In the genomic region with DNA sequence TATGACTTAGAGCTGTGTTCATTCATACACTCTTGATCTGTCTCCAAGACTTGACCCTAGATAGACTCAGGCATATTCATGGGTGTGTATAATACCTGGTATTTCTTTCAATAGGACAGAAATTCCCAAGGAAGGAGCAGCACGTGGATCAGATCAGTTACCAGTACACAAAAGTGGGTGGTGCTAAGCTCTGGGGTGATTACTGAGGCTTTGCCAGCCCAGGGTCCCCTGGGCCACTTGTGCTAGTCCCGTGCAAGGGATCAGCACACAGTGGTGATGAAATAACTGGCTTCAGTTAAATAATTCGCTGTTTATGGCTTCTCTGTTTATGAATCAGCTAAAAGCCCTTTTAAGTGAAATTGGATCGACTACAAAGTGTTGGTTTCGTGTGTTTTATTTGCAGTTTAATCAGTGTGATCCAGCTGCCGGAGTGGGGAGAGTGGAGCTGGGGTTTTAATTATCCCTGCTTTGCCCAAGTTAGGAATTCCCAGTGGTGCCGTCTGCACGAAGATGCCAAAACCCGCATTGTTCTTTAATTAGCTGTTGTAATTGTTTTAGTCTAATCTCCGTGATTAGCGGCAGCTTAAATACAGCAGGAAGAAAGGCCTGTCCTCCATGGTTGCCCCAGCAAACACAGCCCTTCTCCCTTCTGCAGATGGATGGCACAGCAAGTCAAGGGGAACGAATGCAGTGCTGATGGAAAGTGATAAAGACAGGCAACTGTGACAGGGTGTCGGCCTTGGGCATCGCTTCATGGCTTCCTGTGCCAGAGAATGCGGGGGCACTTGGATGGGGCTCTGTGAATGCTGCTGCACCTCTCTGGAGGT, we compare ENCODE assay signal across 16 mouse cellular contexts.
A peak's percentile ranks its signal among the peaks of the same experiment; 100 is the strongest.
DNase-seq lines count a peak whose midpoint lies in the region; ATAC-seq and TF ChIP-seq lines count a peak whose summit lies in the region.
"Had no signal": no experiment of that assay in that cellular context is flagged by ENCODE, and none has a peak within 500 bp of the region (broad histone marks: within the 10 kb centered on the region; RNA-seq: fewer than 3 reads in every experiment).

No protein-coding gene starts in this region.

- ATAC-seq in forebrain, embryonic 14.5 days = peak; percentile 80
- peak; percentile 73; the same call in 1 of the 2 replicates for ATAC-seq in midbrain, embryonic 16.5 days
- ATAC-seq: activated CD4-positive, CD25-positive, alpha-beta regulatory T cell, adult 4 months had no signal

- peak overlapping the region; percentile 49; the same call in 1 of the 2 replicates for H3K27ac ChIP-seq in layer of hippocampus, adult 2 months
- no peak overlapping the region for H3K27ac ChIP-seq in forebrain, embryonic 14.5 days (ENCODE audit: low read depth, low read length)
- peak overlapping the region; percentile 40; the same call in 1 of the 2 replicates for H3K27ac ChIP-seq in midbrain, embryonic 16.5 days (ENCODE audit: low read length)
- H3K27ac ChIP-seq: kidney, embryonic 15.5 days; limb, embryonic 12.5 days; liver, embryonic 15.5 days; macrophage; stomach, postnatal 0 days had no signal

- no peaks in the 10 kb centered on the region for H3K27me3 ChIP-seq in forebrain, embryonic 14.5 days (replicated peaks; ENCODE audit: control insufficient read depth, insufficient read depth, low read length)
- no peaks in the 10 kb centered on the region for H3K27me3 ChIP-seq in midbrain, embryonic 16.5 days (ENCODE audit: control insufficient read depth, insufficient read depth, low read depth, low read length)
- H3K27me3 ChIP-seq: kidney, embryonic 15.5 days; limb, embryonic 12.5 days; liver, embryonic 15.5 days had no signal

- TF ChIP-seq CTCF in layer of hippocampus, adult 2 months (conservative IDR thresholded peaks at IDR 0.05) = no peak
- TF ChIP-seq CTCF in brain, embryonic 14.5 days (IDR thresholded peaks at IDR 0.05; ENCODE audit: borderline replicate concordance, extremely low read depth, insufficient read depth, insufficient read length) = no peak

- H3K9ac ChIP-seq in forebrain, embryonic 14.5 days (ENCODE audit: low read length) = no peak overlapping the region
- no peak overlapping the region for H3K9ac ChIP-seq in midbrain, embryonic 16.5 days (ENCODE audit: low read depth, low read length)
- H3K9ac ChIP-seq: kidney, embryonic 15.5 days; limb, embryonic 12.5 days; liver, embryonic 15.5 days had no signal

- H3K9me3 ChIP-seq in forebrain, embryonic 14.5 days (replicated peaks; ENCODE audit: control insufficient read depth, low read length) = peaks cover 4% of the 10 kb centered on the region; the same call in 1 of the 2 replicates
- no peaks in the 10 kb centered on the region for H3K9me3 ChIP-seq in midbrain, embryonic 16.5 days (replicated peaks; ENCODE audit: control insufficient read depth, low read length, poor library complexity, severe bottlenecking)
- H3K9me3 ChIP-seq: liver, embryonic 15.5 days had no signal

- no peak overlapping the region for H3K4me2 ChIP-seq in forebrain, embryonic 14.5 days (ENCODE audit: low read length)
- no peak overlapping the region for H3K4me2 ChIP-seq in midbrain, embryonic 16.5 days (ENCODE audit: low read length)
- H3K4me2 ChIP-seq: kidney, embryonic 15.5 days; limb, embryonic 12.5 days; liver, embryonic 15.5 days had no signal

- no peak for DNase-seq in layer of hippocampus, adult 2 months (ENCODE audit: low spot score in 2 of 2)
- no peak for DNase-seq in layer of hippocampus, adult 11-12 months (ENCODE audit: low spot score)
- peak; percentile 88 for DNase-seq in brain, embryonic 14.5 days (ENCODE audit: low read depth)
- DNase-seq in forebrain, embryonic 14.5 days (ENCODE audit: low spot score) = peak; percentile 77
- DNase-seq in gastrocnemius, postnatal 36 days = no peak
- no peak for DNase-seq in embryo, embryonic 11 days
- DNase-seq in kidney, postnatal 14 days = no peak
- DNase-seq: cerebellum, adult 11-12 months; thymus, postnatal 36 days had no signal

- TF ChIP-seq POLR2A in brain, embryonic 14.5 days (IDR thresholded peaks at IDR 0.05; ENCODE audit: borderline replicate concordance, extremely low read depth, insufficient read depth, insufficient read length, poor library complexity, severe bottlenecking) = no peak

- no peak overlapping the region for H3K4me3 ChIP-seq in layer of hippocampus, adult 2 months
- no peak overlapping the region for H3K4me3 ChIP-seq in forebrain, embryonic 14.5 days (ENCODE audit: low read depth, low read length)
- no peak overlapping the region for H3K4me3 ChIP-seq in midbrain, embryonic 16.5 days (ENCODE audit: low read depth, low read length)
- H3K4me3 ChIP-seq: kidney, embryonic 15.5 days; limb, embryonic 12.5 days; liver, embryonic 15.5 days had no signal

- no peaks in the 10 kb centered on the region for H3K36me3 ChIP-seq in forebrain, embryonic 14.5 days (ENCODE audit: control insufficient read depth, insufficient read depth, low read length)
- no peaks in the 10 kb centered on the region for H3K36me3 ChIP-seq in midbrain, embryonic 16.5 days (ENCODE audit: control insufficient read depth, insufficient read depth, low read length)
- H3K36me3 ChIP-seq: limb, embryonic 12.5 days; liver, embryonic 15.5 days had no signal

- intact Hi-C loops in gastrocnemius, postnatal 36 days (cut with DNase I) = no loop called here

- no peaks in the 10 kb centered on the region for H3K4me1 ChIP-seq in forebrain, embryonic 14.5 days (ENCODE audit: control insufficient read depth, insufficient read depth, low read length)
- H3K4me1 ChIP-seq in midbrain, embryonic 16.5 days (ENCODE audit: control insufficient read depth, insufficient read depth, low read length) = 0 out of 2 replicates have a peak, but pooled peaks cover 3% of the 10 kb centered on the region
- H3K4me1 ChIP-seq: kidney, embryonic 15.5 days; liver, embryonic 15.5 days had no signal

- 23% methylated on average over 15 of the region's 15 CpGs for WGBS in forebrain, embryonic 14.5 days
- 53% methylated on average over 15 of the region's 15 CpGs for WGBS in midbrain, embryonic 16.5 days

Comparison
In these comparisons a context has a peak if more than half of its experiments do, and no peak if none do; other contexts are left out.
1. DNase-seq: peak in brain, embryonic 14.5 days (single experiment) and forebrain, embryonic 14.5 days (single experiment); none in layer of hippocampus, adult 2 months (0 of 2), layer of hippocampus, adult 11-12 months (single experiment), gastrocnemius, postnatal 36 days (0 of 2), embryo, embryonic 11 days (single experiment) and kidney, postnatal 14 days (single experiment).